Mouse (Mus musculus) stomach, embryonic 14.5 days (tissue): ENCODE results near the gene Cox7b2. TPM values are rescaled to one million over a fixed set of nuclear protein-coding genes. Genes with fewer than 3 reads are reported as not detected.
"Not testable (repeated sequence)": the region's sequence is repeated elsewhere in the genome, so short reads cannot be mapped to it uniquely, and the experiment has no call there.

Source experiments
- ATAC-seq: fragments of 200-750 bp; cut with Nextera tagmentation; 2 replicates; pipeline ENCODE4 v1.8.0; 2017; ENCODE audit warnings: low read depth, moderate TSS enrichment; ENCODE audit not compliant: insufficient number of reproducible peaks, insufficient read depth, low FRiP score
- H3K27ac ChIP-seq: fragments of 300-500 bp; sonication (generic); 2 replicates; pipeline ENCODE4 v1.5.1; 2014; ENCODE audit warnings: mild to moderate bottlenecking, low read length, moderate library complexity, mixed read lengths
- H3K27me3 ChIP-seq: fragments of 300-500 bp; sonication (generic); 2 replicates; pipeline ENCODE4 v1.6.1; 2014; ENCODE audit warnings: low read length, control low read depth, mixed read lengths; ENCODE audit not compliant: control insufficient read depth, insufficient read depth
- H3K36me3 ChIP-seq: fragments of 300-500 bp; sonication (generic); 2 replicates; pipeline ENCODE4 v1.6.1; 2014; ENCODE audit warnings: mild to moderate bottlenecking, control low read depth, low read length, moderate library complexity, mixed read lengths; ENCODE audit not compliant: control insufficient read depth, insufficient read depth
- H3K4me1 ChIP-seq: fragments of 300-500 bp; sonication (generic); 2 replicates; pipeline ENCODE4 v1.6.1; 2014; ENCODE audit warnings: low read length, control low read depth, mixed read lengths; ENCODE audit not compliant: control insufficient read depth, insufficient read depth
- H3K4me2 ChIP-seq: fragments of 300-500 bp; sonication (generic); replicated peaks from 2 replicates; pipeline ENCODE4 v1.6.1; 2014; ENCODE audit warnings: low read depth, low read length, control low read depth
- H3K4me3 ChIP-seq: fragments of 300-500 bp; sonication (generic); 2 replicates; pipeline ENCODE4 v1.5.1; 2014; ENCODE audit warnings: low read depth, low read length, control low read depth
- H3K9ac ChIP-seq: fragments of 300-500 bp; sonication (generic); replicated peaks from 2 replicates; pipeline ENCODE4 v1.6.1; 2014; ENCODE audit warnings: low read depth, mild to moderate bottlenecking, control low read depth, low read length, moderate library complexity, mixed read lengths
- H3K9me3 ChIP-seq: fragments of 300-500 bp; sonication (generic); 2 replicates; pipeline ENCODE4 v1.6.1; 2016; ENCODE audit warnings: low read depth, low read length, control low read depth; ENCODE audit not compliant: control insufficient read depth
- WGBS: fragments of 180-500 bp; shearing (Covaris S2); extraction: QIAGEN DNeasy Blood & Tissue Kit; methylation state at CpG from one replicate; pipeline ENCODE4 v1.1.7; 2014; 5-methylcytosine and 5-hydroxymethylcytosine counted together
- polyA plus RNA-seq: library from polyadenylated mRNA; unstranded; fragments of >200 nt; fragmentation: Nextera tagmentation; extraction: Ambion mirVana; gene quantifications from 2 replicates; pipeline ENCODE4 v1.2.1, GENCODE M21; 2014

Gene Cox7b2
- not detected in 2 replicates for polyA plus RNA-seq

DNA sequence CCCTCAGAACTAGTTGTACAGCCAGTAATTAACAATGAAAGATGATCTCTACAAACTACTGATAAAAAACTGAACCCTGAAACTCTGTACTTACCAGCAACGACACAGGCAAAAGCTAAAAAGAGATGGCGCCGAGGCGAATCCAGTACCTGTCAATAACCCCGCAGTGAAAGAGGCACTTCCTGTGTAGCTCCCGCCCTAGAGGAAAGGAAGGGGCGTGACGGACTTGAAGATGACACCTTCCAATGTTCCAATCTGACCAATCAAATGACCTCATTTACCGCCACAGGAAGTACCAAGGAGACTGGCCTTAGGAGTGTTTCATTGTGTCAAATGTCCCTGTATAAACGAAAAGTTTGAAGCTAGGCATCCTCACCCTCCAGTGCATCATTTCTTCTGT lies at the start of gene Cox7b2:
Cox7b2 (minus strand) TSS at position 127 of the 400 bp plus-strand sequence.
- H3K4me2 ChIP-seq: no peak within 1 kb of the TSS
- no peaks in the 10 kb centered on the region for H3K36me3 ChIP-seq
- no peak within 1 kb of the TSS for H3K4me3 ChIP-seq
- no peaks in the 10 kb centered on the region for H3K4me1 ChIP-seq
- no peak within 1 kb of the TSS for H3K27ac ChIP-seq
- ATAC-seq: no peak
- no peak within 1 kb of the TSS for H3K9ac ChIP-seq
- WGBS: 91% methylated on average over 10 of the region's 10 CpGs
- H3K27me3 ChIP-seq: no peaks in the 10 kb centered on the region
- no peaks in the 10 kb centered on the region for H3K9me3 ChIP-seq

DNA sequence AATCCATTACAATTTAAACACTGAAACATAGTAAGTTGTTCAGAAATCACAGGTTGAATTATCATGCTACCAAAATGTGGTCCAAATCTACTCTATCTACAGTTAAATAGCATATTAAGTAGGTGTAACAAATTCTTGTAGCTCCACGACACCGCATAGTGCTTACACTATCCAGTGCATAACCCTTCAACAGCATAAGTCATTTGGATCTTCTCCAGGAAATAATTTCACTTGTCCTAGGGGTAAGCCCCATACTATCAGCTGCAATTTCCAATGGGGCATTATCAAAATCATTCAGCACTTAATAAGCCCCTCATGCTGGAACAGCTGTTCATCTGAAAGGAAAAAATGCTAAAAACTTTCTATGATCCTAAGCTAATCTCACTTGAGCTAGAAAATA lies 47.3 kb upstream of the Cox7b2 start:
- no peak overlapping the region for H3K4me3 ChIP-seq
- 78% methylated on average over 2 of the region's 2 CpGs for whole genome bisulfite sequencing
- H3K9ac ChIP-seq: no peak overlapping the region
- ATAC-seq: no peak
- H3K4me2 ChIP-seq: no peak overlapping the region
- H3K4me1 ChIP-seq: no peaks in the 10 kb centered on the region
- no peaks in the 10 kb centered on the region for H3K27me3 ChIP-seq
- H3K9me3 ChIP-seq: no peaks in the 10 kb centered on the region
- H3K27ac ChIP-seq: no peak overlapping the region
- H3K36me3 ChIP-seq: no peaks in the 10 kb centered on the region

DNA sequence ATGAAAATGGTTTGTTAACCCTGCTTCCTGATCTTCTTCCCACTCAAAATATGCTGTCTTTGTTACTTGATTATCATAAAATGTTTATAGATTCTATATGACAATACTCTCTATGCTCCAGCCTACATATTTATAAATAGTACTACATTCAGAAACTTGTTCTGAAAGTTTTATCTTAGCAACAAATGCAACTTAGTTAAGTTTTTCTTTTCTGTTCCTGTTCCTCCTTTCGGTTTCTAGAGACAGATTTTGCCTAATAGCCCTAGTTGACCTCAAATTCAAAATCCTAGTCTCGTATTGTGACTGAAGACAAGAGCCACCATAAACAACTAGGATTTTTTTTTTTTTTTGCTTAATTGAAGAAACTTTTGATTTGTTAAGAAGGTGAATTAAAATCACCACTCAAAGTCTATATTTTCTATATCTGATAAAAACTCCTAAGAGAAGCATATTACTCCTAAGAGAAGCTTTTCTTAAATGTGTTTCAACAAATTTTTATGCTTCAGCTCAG lies 45.8 kb upstream of the Cox7b2 start:
- no peak overlapping the region for H3K27ac ChIP-seq
- 81% methylated on average over 2 of the region's 2 CpGs for WGBS
- H3K36me3 ChIP-seq: no peaks in the 10 kb centered on the region
- H3K4me2 ChIP-seq: no peak overlapping the region
- no peaks in the 10 kb centered on the region for H3K4me1 ChIP-seq
- no peaks in the 10 kb centered on the region for H3K27me3 ChIP-seq
- H3K9me3 ChIP-seq: no peaks in the 10 kb centered on the region
- no peak overlapping the region for H3K4me3 ChIP-seq
- H3K9ac ChIP-seq: no peak overlapping the region
- no peak for ATAC-seq

DNA sequence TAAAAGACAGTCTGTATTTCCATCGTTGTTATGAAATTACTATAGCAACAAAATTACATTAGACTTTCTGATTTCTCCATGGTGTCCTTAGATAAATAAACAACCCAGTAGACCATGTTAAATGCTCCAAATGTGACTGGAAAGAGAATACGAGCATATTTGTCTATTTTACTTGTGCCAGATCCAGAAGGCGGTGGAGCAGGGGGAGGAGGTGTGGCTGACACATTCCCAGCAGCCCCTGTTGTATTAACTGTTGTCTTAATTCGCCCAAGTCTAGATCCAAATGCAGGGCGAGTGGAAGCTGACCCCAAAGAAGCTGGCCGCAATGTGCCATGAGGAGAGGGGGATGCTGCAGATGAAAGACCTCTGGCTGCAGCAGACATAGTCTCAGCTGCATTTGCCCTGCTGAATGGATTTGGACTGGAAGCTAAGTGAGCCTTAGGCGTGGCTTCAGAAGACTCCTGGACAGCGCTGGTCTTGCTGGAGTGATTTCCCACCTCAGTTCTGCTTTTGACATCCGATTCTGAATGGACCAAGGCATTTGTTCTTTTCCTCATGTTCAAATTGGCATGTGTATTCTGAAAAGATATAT lies 23.7 kb upstream of the Cox7b2 start:
- no peak overlapping the region for H3K4me2 ChIP-seq
- no peaks in the 10 kb centered on the region for H3K4me1 ChIP-seq
- no peak overlapping the region for H3K4me3 ChIP-seq
- H3K27ac ChIP-seq: no peak overlapping the region
- H3K36me3 ChIP-seq: no peaks in the 10 kb centered on the region
- no peak overlapping the region for H3K9ac ChIP-seq
- H3K27me3 ChIP-seq: no peaks in the 10 kb centered on the region
- WGBS: 77% methylated on average over 9 of the region's 9 CpGs
- H3K9me3 ChIP-seq: no peaks in the 10 kb centered on the region
- no peak for ATAC-seq

DNA sequence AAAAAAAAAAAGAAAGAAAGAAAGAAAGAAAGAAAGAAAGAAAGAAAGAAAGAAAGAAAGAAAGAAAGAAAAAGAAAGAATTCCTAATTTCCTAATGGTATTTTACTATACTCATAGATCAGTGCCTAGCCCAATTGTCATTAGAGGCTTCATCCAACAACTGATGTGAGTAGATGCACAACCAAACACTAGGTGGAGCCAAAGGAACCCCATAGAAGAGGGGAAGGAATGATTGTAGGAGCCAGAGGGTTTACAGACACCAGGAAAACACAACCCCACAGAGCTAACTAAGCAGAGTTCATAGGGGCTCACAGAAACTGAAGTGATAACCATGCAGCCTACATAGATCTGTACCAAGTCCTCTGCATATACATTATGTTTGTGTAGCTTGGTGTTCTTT lies 2.5 kb downstream of the Cox7b2 start:
- no peaks in the 10 kb centered on the region for H3K9me3 ChIP-seq
- no peak overlapping the region for H3K9ac ChIP-seq
- no peak for ATAC-seq
- H3K27ac ChIP-seq: no peak overlapping the region
- no peaks in the 10 kb centered on the region for H3K27me3 ChIP-seq
- H3K36me3 ChIP-seq: no peaks in the 10 kb centered on the region
- no peak overlapping the region for H3K4me3 ChIP-seq
- no peaks in the 10 kb centered on the region for H3K4me1 ChIP-seq
- H3K4me2 ChIP-seq: no peak overlapping the region

DNA sequence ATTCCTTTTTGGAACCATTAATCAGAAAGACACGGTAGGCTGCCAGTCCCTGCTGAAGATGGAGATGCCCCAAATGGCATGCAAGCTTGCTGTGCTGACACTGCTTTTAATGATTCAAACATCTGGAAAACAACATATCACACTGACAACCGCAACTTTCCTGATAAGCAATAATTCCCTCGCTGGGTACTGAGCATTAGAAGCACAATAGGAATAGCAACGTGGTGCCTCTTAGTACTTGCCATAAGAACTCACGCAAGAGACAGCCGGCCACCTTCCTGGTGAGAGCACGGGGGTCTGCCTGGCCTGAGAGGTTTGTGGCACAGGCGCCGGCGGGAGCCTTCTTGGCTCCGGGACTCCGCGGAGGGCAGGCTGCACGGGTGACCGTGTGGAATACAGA lies 22.5 kb downstream of the Cox7b2 start:
- 67% methylated on average over 7 of the region's 15 CpGs for WGBS
- H3K9ac ChIP-seq, H3K36me3 ChIP-seq, H3K4me2 ChIP-seq, H3K9me3 ChIP-seq, H3K4me3 ChIP-seq, H3K27me3 ChIP-seq, ATAC-seq, H3K27ac ChIP-seq, H3K4me1 ChIP-seq: not testable (repeated sequence)

DNA sequence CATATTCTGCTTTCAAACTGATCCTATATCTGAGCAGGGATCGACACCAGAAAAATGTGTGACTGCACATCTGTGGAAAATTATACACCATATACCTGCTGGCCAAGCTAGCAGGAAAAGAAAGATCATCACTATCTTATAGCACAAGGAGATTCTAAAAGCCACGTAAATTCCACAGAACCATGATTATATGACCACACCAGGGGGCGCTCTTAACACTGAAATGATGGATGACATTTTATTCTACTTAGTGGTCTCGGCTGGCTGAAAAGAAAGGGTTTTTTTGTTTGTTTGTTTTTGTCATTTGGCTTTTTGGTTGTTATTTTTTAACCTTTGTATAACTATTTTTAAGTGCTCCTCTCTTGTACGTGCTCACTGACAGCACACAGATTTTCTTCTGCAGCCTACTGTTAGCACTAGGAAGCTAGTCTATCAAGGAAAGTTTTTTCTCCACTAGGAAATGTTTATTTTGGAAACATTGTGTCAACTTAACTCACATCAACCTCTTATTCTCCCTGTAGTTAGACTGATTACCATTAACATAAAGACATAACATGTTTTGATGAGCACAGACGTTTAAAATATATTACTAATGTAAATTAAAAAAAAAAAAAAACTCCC lies 45.8 kb downstream of the Cox7b2 start:
- Histone ChIP-seq H3K4me1 (no peaks in the 10 kb centered on the region), H3K4me2 (no peak overlapping the region), H3K9ac (no peak overlapping the region), H3K36me3 (no peaks in the 10 kb centered on the region), H3K27me3 (no peaks in the 10 kb centered on the region), H3K4me3 (no peak overlapping the region), H3K27ac (no peak overlapping the region), H3K9me3 (no peaks in the 10 kb centered on the region)
- 19% methylated on average over 6 of the region's 6 CpGs for WGBS
- no peak for ATAC-seq

DNA sequence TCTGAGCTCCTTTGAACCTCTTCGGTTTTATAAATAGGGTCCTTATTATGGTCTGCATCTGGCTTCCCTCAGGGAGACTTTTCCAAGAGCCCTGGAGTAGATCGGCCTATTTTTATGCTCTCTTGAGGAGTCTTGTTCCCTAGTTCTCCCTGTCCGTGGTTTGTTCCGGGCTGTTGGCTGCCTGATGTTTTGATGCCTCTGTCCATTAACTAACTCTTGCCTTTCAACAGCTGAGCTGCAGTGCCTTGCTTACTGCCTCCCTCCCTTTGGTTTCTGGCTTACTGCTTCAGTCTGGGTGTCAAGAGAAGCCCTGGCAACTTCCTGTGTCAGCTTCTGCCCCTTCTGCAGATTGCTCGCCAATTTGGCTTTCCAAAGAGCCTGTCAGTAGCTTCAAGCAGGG lies 52.4 kb downstream of the Cox7b2 start:
- Histone ChIP-seq H3K4me3 (no peak overlapping the region), H3K27me3 (no peaks in the 10 kb centered on the region), H3K27ac (no peak overlapping the region), H3K9ac (no peak overlapping the region), H3K9me3 (no peaks in the 10 kb centered on the region), H3K4me1 (no peaks in the 10 kb centered on the region), H3K36me3 (no peaks in the 10 kb centered on the region), H3K4me2 (no peak overlapping the region)
- ATAC-seq: no peak
- 57% methylated on average over 5 of the region's 5 CpGs for WGBS

DNA sequence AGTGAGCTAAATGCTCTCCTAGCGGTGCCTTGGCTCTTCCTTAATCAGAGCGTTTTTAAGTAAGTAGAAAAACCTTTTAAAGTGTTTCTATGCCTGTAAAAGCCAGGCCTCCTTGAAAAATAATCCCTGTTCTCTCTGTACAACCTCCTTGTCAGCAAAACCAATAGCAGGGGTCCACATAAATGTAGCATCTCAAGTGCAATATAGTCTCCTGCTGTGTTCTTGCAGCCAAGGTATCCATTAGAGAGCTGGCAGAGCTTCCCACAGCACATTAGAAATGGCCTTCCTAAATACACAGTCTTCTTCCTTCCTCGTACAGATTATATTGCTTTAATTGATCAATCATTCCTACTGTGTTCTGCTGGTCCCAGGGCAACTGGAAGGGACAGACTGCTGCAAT lies 91.0 kb downstream of the Cox7b2 start:
- H3K4me3 ChIP-seq: no peak overlapping the region
- WGBS: 35% methylated on average over 3 of the region's 3 CpGs
- peak; percentile 71; the same call in 1 of the 2 replicates for ATAC-seq
- H3K4me2 ChIP-seq: no peak overlapping the region
- H3K27ac ChIP-seq: no peak overlapping the region
- no peaks in the 10 kb centered on the region for H3K4me1 ChIP-seq
- H3K9me3 ChIP-seq: no peaks in the 10 kb centered on the region
- H3K36me3 ChIP-seq: no peaks in the 10 kb centered on the region
- H3K9ac ChIP-seq: no peak overlapping the region
- no peaks in the 10 kb centered on the region for H3K27me3 ChIP-seq
